Mouse (Mus musculus): ENCODE data around the gene Gm10912.
A peak's percentile ranks its signal among the peaks of the same experiment; 100 is the strongest.
"Not testable (repeated sequence)": the region's sequence is repeated elsewhere in the genome, so short reads cannot be mapped to it uniquely, and the experiment has no call there.

The Gm10912 gene

GRCm38 (mm10) chr2:104065526-104065925, at the start of gene Gm10912:
TSS of gene Gm10912 (plus strand) at chr2:104065826.
- not testable (repeated sequence) for DNase-seq (ENCODE audit: low read depth, low spot score)

- no peak for DNase-seq (ENCODE audit: low read depth, low spot score)
Measured at GRCm38 (mm10) chr2:104023096-104023495, 42.5 kb upstream of the Gm10912 start.

- no peak for DNase-seq (ENCODE audit: low read depth, low spot score)
Measured at GRCm38 (mm10) chr2:104024656-104025055, 41.0 kb upstream of the Gm10912 start.

GRCm38 (mm10) chr2:104027458-104028138, 38.0 kb upstream of the Gm10912 start, which contains the start of gene Fbxo3:
TSS of gene Fbxo3 (plus strand) at chr2:104027721.
- DNase-seq (ENCODE audit: low read depth, low spot score), result peak; percentile 87

- DNase-seq (ENCODE audit: low read depth, low spot score), result no peak
Measured at GRCm38 (mm10) chr2:104028139-104028723, 37.4 kb upstream of the Gm10912 start, which contains the start of gene 4931422A03Rik. TSS of gene 4931422A03Rik (minus strand) at chr2:104028361.

GRCm38 (mm10) chr2:104029074-104029473, 36.6 kb upstream of the Gm10912 start:
- DNase-seq (ENCODE audit: low read depth, low spot score), result no peak

GRCm38 (mm10) chr2:104030381-104030780, 35.2 kb upstream of the Gm10912 start:
- no peak for DNase-seq (ENCODE audit: low read depth, low spot score)

- no peak for DNase-seq (ENCODE audit: low read depth, low spot score)
Measured at GRCm38 (mm10) chr2:104032056-104032455, 33.6 kb upstream of the Gm10912 start.

- peak; percentile 62 for DNase-seq (ENCODE audit: low read depth, low spot score)
Measured at GRCm38 (mm10) chr2:104034832-104035472, 30.7 kb upstream of the Gm10912 start.

GRCm38 (mm10) chr2:104035595-104035994, 30.0 kb upstream of the Gm10912 start:
- no peak for DNase-seq (ENCODE audit: low read depth, low spot score)

GRCm38 (mm10) chr2:104036316-104036715, 29.3 kb upstream of the Gm10912 start:
- no peak for DNase-seq (ENCODE audit: low read depth, low spot score)

GRCm38 (mm10) chr2:104038236-104038635, 27.4 kb upstream of the Gm10912 start:
- DNase-seq (ENCODE audit: low read depth, low spot score), result no peak

- peak; percentile 12 for DNase-seq (ENCODE audit: low read depth, low spot score)
Measured at GRCm38 (mm10) chr2:104041632-104042031, 24.0 kb upstream of the Gm10912 start.

GRCm38 (mm10) chr2:104042766-104043165, 22.9 kb upstream of the Gm10912 start:
- DNase-seq (ENCODE audit: low read depth, low spot score), result no peak

- no peak for DNase-seq (ENCODE audit: low read depth, low spot score)
Measured at GRCm38 (mm10) chr2:104043624-104044478, 21.8 kb upstream of the Gm10912 start.

GRCm38 (mm10) chr2:104044479-104045080, 21.0 kb upstream of the Gm10912 start:
- no peak for DNase-seq (ENCODE audit: low read depth, low spot score)

- DNase-seq (ENCODE audit: low read depth, low spot score), result no peak
Measured at GRCm38 (mm10) chr2:104058381-104058780, 7.2 kb upstream of the Gm10912 start.

- DNase-seq (ENCODE audit: low read depth, low spot score), result no peak
Measured at GRCm38 (mm10) chr2:104058954-104059353, 6.7 kb upstream of the Gm10912 start.

- no peak for DNase-seq (ENCODE audit: low read depth, low spot score)
Measured at GRCm38 (mm10) chr2:104059786-104060185, 5.8 kb upstream of the Gm10912 start.

- no peak for DNase-seq (ENCODE audit: low read depth, low spot score)
Measured at GRCm38 (mm10) chr2:104060996-104061395, 4.6 kb upstream of the Gm10912 start.

- DNase-seq (ENCODE audit: low read depth, low spot score), result no peak
Measured at GRCm38 (mm10) chr2:104062665-104063064, 3.0 kb upstream of the Gm10912 start.
